ENCODE assay signal across 9 mouse cellular contexts in genomic region chr16:5884746-5885689, GRCm38 (mm10). TPM values are rescaled to one million over a fixed set of nuclear protein-coding genes. Genes with fewer than 3 reads are reported as not detected.
DNase-seq lines count a peak whose midpoint lies in the region; ATAC-seq and TF ChIP-seq lines count a peak whose summit lies in the region.
"Had no signal": no experiment of that assay in that cellular context is flagged by ENCODE, and none has a peak within 500 bp of the region (broad histone marks: within the 10 kb centered on the region; RNA-seq: fewer than 3 reads in every experiment).

Gene Rbfox1, plus strand, starts transcription at chr16:5885355.

- no peak for TF ChIP-seq CTCF in lung, embryonic 14.5 days (IDR thresholded peaks at IDR 0.05; ENCODE audit: low read depth)

- no peaks in the 10 kb centered on the region for H3K4me1 ChIP-seq in lung, embryonic 14.5 days (ENCODE audit: insufficient read depth)
- 0 out of 2 replicates have a peak, but pooled peaks cover 4% of the 10 kb centered on the region for H3K4me1 ChIP-seq in midbrain, embryonic 14.5 days (ENCODE audit: control insufficient read depth, insufficient read depth, low read length)

- H3K36me3 ChIP-seq in lung, embryonic 14.5 days (ENCODE audit: insufficient read depth), result no peaks in the 10 kb centered on the region
- no peaks in the 10 kb centered on the region for H3K36me3 ChIP-seq in midbrain, embryonic 14.5 days (ENCODE audit: control insufficient read depth, insufficient read depth, low read length)

- peak within 1 kb of the TSS; percentile 22 for H3K4me3 ChIP-seq in lung, embryonic 14.5 days (ENCODE audit: low read depth, low read length)
- peak within 1 kb of the TSS; percentile 52 for H3K4me3 ChIP-seq in midbrain, embryonic 14.5 days (replicated peaks; ENCODE audit: low read depth, low read length)

- peak within 1 kb of the TSS; percentile 54 for H3K4me2 ChIP-seq in lung, embryonic 14.5 days
- peak within 1 kb of the TSS; percentile 78 for H3K4me2 ChIP-seq in midbrain, embryonic 14.5 days (ENCODE audit: low read length)

- H3K27ac ChIP-seq in lung, embryonic 14.5 days (ENCODE audit: low read depth), result no peak within 1 kb of the TSS
- H3K27ac ChIP-seq in midbrain, embryonic 14.5 days (replicated peaks; ENCODE audit: low read depth, low read length), result 0 out of 2 replicates have a peak within 1 kb of the TSS, but pooled peaks have one; percentile 43

- no peaks in the 10 kb centered on the region for H3K9me3 ChIP-seq in lung, embryonic 14.5 days (ENCODE audit: low read depth, low read length)
- H3K9me3 ChIP-seq in midbrain, embryonic 14.5 days (ENCODE audit: control insufficient read depth, low read length), result no peaks in the 10 kb centered on the region

- DNase-seq in lung, embryonic 14.5 days, result peak; percentile 4
- DNase-seq in lung, postnatal 36 days, result no peak
- peak; percentile 13 for DNase-seq in embryo, embryonic 9.5 days (ENCODE audit: extremely low spot score)
- DNase-seq in gastrocnemius, postnatal 4 days (ENCODE audit: low spot score in 2 of 2), result no peak
- DNase-seq in layer of hippocampus, adult 18-20 months (ENCODE audit: low spot score in 2 of 2), result peak; percentile 56 to 78
- peak; percentile 83 for DNase-seq in midbrain, embryonic 14.5 days
- no peak for DNase-seq in thymus, postnatal 36 days
- DNase-seq in lung, adult 18-20 months, result no peak

- 2% methylated on average over 69 of the region's 69 CpGs for WGBS in lung, embryonic 14.5 days
- WGBS in midbrain, embryonic 14.5 days, result under 1% methylated on average over 69 of the region's 69 CpGs

- H3K9ac ChIP-seq in lung, embryonic 14.5 days, result no peak within 1 kb of the TSS
- H3K9ac ChIP-seq in midbrain, embryonic 14.5 days (replicated peaks; ENCODE audit: low read length), result peak within 1 kb of the TSS; percentile 69

- H3K27me3 ChIP-seq in lung, embryonic 14.5 days (ENCODE audit: insufficient read depth, low read length), result peaks cover 26% of the 10 kb centered on the region
- H3K27me3 ChIP-seq in midbrain, embryonic 14.5 days (ENCODE audit: control insufficient read depth, insufficient read depth, low read length), result peaks cover 8% of the 10 kb centered on the region; the same call in 1 of the 2 replicates
- H3K27me3 ChIP-seq: Patski had no signal

- no peak for ATAC-seq in lung, embryonic 14.5 days (ENCODE audit: insufficient read depth)
- peak; percentile 37; the same call in 1 of the 2 replicates for ATAC-seq in midbrain, embryonic 14.5 days (ENCODE audit: low FRiP score, low TSS enrichment)
- ATAC-seq: Patski had no signal

RNA-seq across cellular contexts. Expression of gene Rbfox1, which starts in this region (rescaled TPM):
- 0.57 and 0.83 TPM in 2 replicates for polyA plus RNA-seq in lung, embryonic 14.5 days (2014; fragmentation: Nextera tagmentation; extraction: Ambion mirVana)
- 10 to 100 TPM; 81.5 to 93.4 TPM for total RNA-seq in gastrocnemius, postnatal 4 days (2021)
- total RNA-seq in layer of hippocampus, adult 18-20 months (2021), result 100 to 1,000 TPM; 379 to 393 TPM
- polyA plus RNA-seq in midbrain, embryonic 14.5 days (2014; fragmentation: Nextera tagmentation; extraction: Ambion mirVana), result 125 and 142 TPM in 2 replicates
- polyA plus RNA-seq: Patski had no signal

Comparison
In these comparisons a context has a peak if more than half of its experiments do, and no peak if none do; other contexts are left out.
1. RNA of gene Rbfox1 (total RNA-seq): 379 to 393 TPM in layer of hippocampus, adult 18-20 months; 81.5 to 93.4 TPM in gastrocnemius, postnatal 4 days; every median in the first group is over 4 times any median in the second.
2. RNA of gene Rbfox1 (polyA plus RNA-seq): 125 to 142 TPM in midbrain, embryonic 14.5 days; 0.57 to 0.83 TPM in lung, embryonic 14.5 days; every median in the first group is over 10 times any median in the second.
3. Peak in DNase-seq, H3K4me3 ChIP-seq and H3K4me2 ChIP-seq in lung, embryonic 14.5 days; RNA of the gene not detected or under 1 TPM.
4. DNase-seq: peak in embryo, embryonic 9.5 days (single experiment), layer of hippocampus, adult 18-20 months (2 of 2) and midbrain, embryonic 14.5 days (single experiment); none in lung, postnatal 36 days (single experiment), gastrocnemius, postnatal 4 days (0 of 2), thymus, postnatal 36 days (0 of 2) and lung, adult 18-20 months (0 of 2).